Mouse (Mus musculus) C3H10T1/2 (cell line): Measurements from ENCODE around the gene Bcl7a. TPM values are rescaled to one million over a fixed set of nuclear protein-coding genes. Genes with fewer than 3 reads are reported as not detected.

Experiments used
- polyA plus RNA-seq, 2 experiments: library from polyadenylated mRNA; unstranded; fragments of >200 nt; fragmentation: generic; extraction: Trizol; gene quantifications; one replicate each; pipeline ENCODE4 v1.2.1; 2012; ENCODE audit warnings: missing spikeins in 2 of 2

Bcl7a gene
- polyA plus RNA-seq = 1 to 10 TPM in 1 of 2 experiments, under 1 TPM in 1; 0.37 to 2.4 TPM

DNA sequence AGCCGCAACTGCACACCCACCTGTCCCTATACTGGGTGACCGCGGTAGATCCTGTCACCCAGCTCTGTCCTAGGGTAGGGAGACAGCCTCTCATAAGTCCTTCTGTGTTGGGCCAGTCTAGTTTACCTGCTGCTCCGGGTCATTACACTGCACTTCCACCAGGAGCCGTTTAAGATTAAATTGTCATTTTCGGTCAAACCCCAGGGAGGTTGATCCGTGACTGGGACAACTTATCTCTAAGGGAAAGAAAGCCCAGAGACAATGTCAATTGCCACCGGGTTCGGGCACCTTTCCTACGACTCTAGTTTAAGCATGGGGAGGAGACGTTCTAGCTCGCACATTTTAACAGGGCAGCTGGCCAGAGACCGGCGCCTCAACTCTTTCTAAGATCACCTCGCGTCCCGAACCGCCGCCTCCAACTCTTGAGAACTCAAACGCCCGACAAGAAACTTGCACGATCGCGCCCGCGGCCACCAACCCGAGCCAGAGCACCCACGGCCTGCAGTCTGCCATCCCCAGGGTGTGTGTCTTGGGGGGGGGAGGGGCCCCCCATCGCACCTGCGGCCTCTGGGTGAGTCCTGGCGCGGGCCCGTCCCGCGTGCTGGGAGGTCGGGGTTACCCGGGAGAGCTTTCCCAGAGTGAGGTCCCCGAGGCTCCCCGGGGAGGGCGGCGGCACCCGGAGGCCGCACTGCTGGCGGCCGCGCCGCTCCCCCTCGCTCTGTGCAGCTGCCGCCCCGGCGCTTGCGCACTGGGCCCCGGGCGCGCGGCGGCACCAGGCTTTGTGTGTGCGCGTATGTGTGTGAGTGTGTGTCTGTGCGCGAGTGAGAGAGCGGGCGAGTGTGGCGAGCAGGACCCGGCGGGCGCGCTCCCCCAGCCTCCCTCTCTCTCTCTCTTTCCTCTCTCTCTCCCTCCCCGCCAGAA is at the start of gene Bcl7a:
Gene Bcl7a, plus strand, starts transcription at position 128 of the 921 bp plus-strand sequence.

GRCm38 (mm10) chr5:123394303-123394956 is 50.8 kb downstream of the Bcl7a start, which contains the start of gene Mlxip:
Gene Mlxip (plus strand): TSS chr5:123394798.

Other genes starting within 250 kb of the Bcl7a start
- gene Rhof, start 211.1 kb upstream of the Bcl7a start, polyA plus RNA-seq = 1 to 10 TPM in 1 of 2 experiments, under 1 TPM in 1; 0.29 to 2.2 TPM
- 1 to 10 TPM in 1 of 2 experiments, under 1 TPM in 1; 0.78 to 5.9 TPM for gene Setd1b, start 201.6 kb upstream of the Bcl7a start, polyA plus RNA-seq
- 10 to 100 TPM; 28.5 to 31.3 TPM for gene Psmd9, start 174.4 kb upstream of the Bcl7a start, polyA plus RNA-seq
- gene Hpd, start 161.1 kb upstream of the Bcl7a start, polyA plus RNA-seq = not detected
- gene Wdr66, start 91.7 kb upstream of the Bcl7a start, polyA plus RNA-seq = 1 to 10 TPM in 1 of 2 experiments, under 1 TPM in 1; 0.02 to 1.6 TPM
- gene Mlxip, start 51.0 kb downstream of the Bcl7a start, polyA plus RNA-seq = 1 to 10 TPM; 1.6 to 7.3 TPM
- not detected for gene Lrrc43, start 145.5 kb downstream of the Bcl7a start, polyA plus RNA-seq
- not detected for gene Il31, start 145.7 kb downstream of the Bcl7a start, polyA plus RNA-seq
- gene B3gnt4, start 166.6 kb downstream of the Bcl7a start, polyA plus RNA-seq = under 1 TPM; 0.05 to 0.45 TPM
- gene Diablo, start 180.3 kb downstream of the Bcl7a start, polyA plus RNA-seq = 10 to 100 TPM; 21.5 to 35.0 TPM
- gene Gm49027, start 181.7 kb downstream of the Bcl7a start, polyA plus RNA-seq = under 1 TPM in 1 of 2 experiments, not detected in 1; 0.08 TPM
- 10 to 100 TPM in 1 of 2 experiments, 1 to 10 TPM in 1; 5.3 to 13.7 TPM for gene Vps33a, start 229.2 kb downstream of the Bcl7a start, polyA plus RNA-seq